ENCODE assay signal across 11 mouse cellular contexts in the genomic region with DNA sequence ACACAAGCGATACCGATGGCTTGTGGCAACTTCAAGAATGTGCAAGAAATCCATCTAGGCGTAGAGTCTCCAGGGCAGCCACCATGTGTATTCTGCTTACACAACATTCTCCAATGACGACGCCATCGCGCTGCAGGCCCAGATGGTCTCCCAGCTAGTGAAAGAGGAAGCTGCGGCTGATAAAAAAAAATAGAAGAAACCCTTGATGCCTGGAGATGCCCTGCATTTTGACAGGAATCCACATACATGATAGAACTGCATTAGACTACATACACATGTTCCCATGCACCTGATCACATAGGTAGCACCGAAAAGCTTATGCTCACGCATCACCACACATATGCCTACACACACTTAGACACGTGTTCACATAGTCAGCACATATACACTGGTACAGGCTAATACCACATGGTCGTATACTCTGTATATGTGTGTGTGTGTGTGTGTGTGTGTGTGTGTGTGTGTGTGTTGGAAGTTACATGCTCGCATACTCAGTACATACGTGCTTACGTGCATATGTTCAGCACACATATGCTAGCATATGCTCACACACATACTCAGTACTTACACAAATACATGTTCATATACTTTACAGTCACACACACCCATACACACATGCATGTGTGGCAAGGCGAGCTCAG. TPM values are rescaled to one million over a fixed set of nuclear protein-coding genes. Genes with fewer than 3 reads are reported as not detected.
DNase-seq lines count a peak whose midpoint lies in the region; ATAC-seq and TF ChIP-seq lines count a peak whose summit lies in the region.
"Had no signal": no experiment of that assay in that cellular context is flagged by ENCODE, and none has a peak within 500 bp of the region (broad histone marks: within the 10 kb centered on the region; RNA-seq: fewer than 3 reads in every experiment).

No protein-coding gene starts in this region.

- no peaks in the 10 kb centered on the region for H3K36me3 ChIP-seq in lung, postnatal 0 days (ENCODE audit: insufficient read depth, low read length)
- no peaks in the 10 kb centered on the region for H3K36me3 ChIP-seq in macrophage (ENCODE audit: inconsistent target)
- no peaks in the 10 kb centered on the region for H3K36me3 ChIP-seq in intestine, embryonic 16.5 days (ENCODE audit: control insufficient read depth, insufficient read depth, low read length)
- H3K36me3 ChIP-seq: lung, embryonic 15.5 days had no signal

- DNase-seq in lung, postnatal 0 days (ENCODE audit: low spot score) = peak; percentile 44
- no peak for DNase-seq in lung, postnatal 10 days
- DNase-seq in cerebellum, adult 11-12 months = peak; percentile 75
- DNase-seq in thymus, postnatal 25 days = peak; percentile 60
- no peak for DNase-seq in layer of hippocampus, adult 11-12 months (ENCODE audit: low spot score)
- DNase-seq in layer of hippocampus, postnatal 36 days = no peak
- DNase-seq: kidney, postnatal 14 days had no signal

- no peaks in the 10 kb centered on the region for H3K79me2 ChIP-seq in macrophage (ENCODE audit: inconsistent target)

- TF ChIP-seq CTCF in lung, postnatal 0 days (IDR thresholded peaks at IDR 0.05) = no peak

- H3K9ac ChIP-seq in lung, postnatal 0 days (replicated peaks; ENCODE audit: low read depth) = no peak overlapping the region
- H3K9ac ChIP-seq in intestine, embryonic 16.5 days (ENCODE audit: low read depth, low read length) = no peak overlapping the region
- H3K9ac ChIP-seq: lung, embryonic 15.5 days had no signal

- H3K27me3 ChIP-seq in lung, postnatal 0 days (replicated peaks; ENCODE audit: insufficient read depth, low read length) = no peaks in the 10 kb centered on the region
- H3K27me3 ChIP-seq in intestine, embryonic 16.5 days (replicated peaks; ENCODE audit: control insufficient read depth, insufficient read depth, low read length) = no peaks in the 10 kb centered on the region
- H3K27me3 ChIP-seq: lung, embryonic 15.5 days had no signal

- 88% methylated on average over 16 of the region's 16 CpGs for WGBS in lung, postnatal 0 days
- WGBS in macrophage (ENCODE audit: missing documents) = 19% methylated on average over 9 of the region's 16 CpGs
- WGBS in intestine, embryonic 16.5 days = 88% methylated on average over 16 of the region's 16 CpGs

- no peak overlapping the region for H3K4me2 ChIP-seq in lung, postnatal 0 days (replicated peaks; ENCODE audit: low read depth, low read length)
- no peak overlapping the region for H3K4me2 ChIP-seq in intestine, embryonic 16.5 days (ENCODE audit: low read depth, low read length)
- H3K4me2 ChIP-seq: lung, embryonic 15.5 days had no signal

- H3K27ac ChIP-seq in lung, postnatal 0 days (ENCODE audit: low read length) = no peak overlapping the region
- H3K27ac ChIP-seq in macrophage = peak overlapping the region; percentile 28
- no peak overlapping the region for H3K27ac ChIP-seq in intestine, embryonic 16.5 days (ENCODE audit: low read length)
- H3K27ac ChIP-seq: lung, embryonic 15.5 days had no signal

- H3K4me3 ChIP-seq in lung, postnatal 0 days (ENCODE audit: low read depth, low read length) = no peak overlapping the region
- H3K4me3 ChIP-seq in macrophage (ENCODE audit: inconsistent target) = no peak overlapping the region
- no peak overlapping the region for H3K4me3 ChIP-seq in intestine, embryonic 16.5 days (ENCODE audit: low read length)
- H3K4me3 ChIP-seq: lung, embryonic 15.5 days had no signal

- H3K9me3 ChIP-seq in lung, postnatal 0 days (ENCODE audit: low read length) = no peaks in the 10 kb centered on the region
- H3K9me3 ChIP-seq in intestine, embryonic 16.5 days (ENCODE audit: control insufficient read depth, low read length) = no peaks in the 10 kb centered on the region
- H3K9me3 ChIP-seq: lung, embryonic 15.5 days had no signal

- no peak for TF ChIP-seq EP300 in lung, postnatal 0 days (IDR thresholded peaks at IDR 0.05)

- no peak for ATAC-seq in lung, postnatal 0 days
- ATAC-seq in intestine, embryonic 16.5 days = no peak

- peaks cover 13% of the 10 kb centered on the region; the same call in 1 of the 2 replicates for H3K4me1 ChIP-seq in lung, postnatal 0 days (ENCODE audit: insufficient read depth, low read depth, low read length)
- peaks cover 3% of the 10 kb centered on the region for H3K4me1 ChIP-seq in intestine, embryonic 16.5 days (ENCODE audit: control insufficient read depth, insufficient read depth, low read length)

RNA-seq across cellular contexts. Expression of gene Rasa3, which starts 8.4 kb away (rescaled TPM):
- polyA plus RNA-seq in lung, postnatal 0 days (2015; fragmentation: Nextera tagmentation; extraction: Ambion mirVana) = 28.5 and 28.6 TPM in 2 replicates
- 100 to 1,000 TPM in 19 of 26 experiments, 10 to 100 TPM in 7; 24.5 to 267 (median 142) TPM for total RNA-seq in macrophage (2018; cell fraction: chromatin; rRNA removed)
- 100 to 1,000 TPM in 7 of 26 experiments, 10 to 100 TPM in 19; 56.4 to 109 (median 82.5) TPM for total RNA-seq in macrophage (2018; cell fraction: cytosol; rRNA removed)
- 100 to 1,000 TPM in 12 of 26 experiments, 10 to 100 TPM in 14; 30.1 to 198 (median 99.8) TPM for total RNA-seq in macrophage (2018; cell fraction: nucleus; rRNA removed)
- 72.6 to 95.1 TPM (median 88.3 TPM) in 3 replicates for polyA plus RNA-seq in macrophage (2018)
- total RNA-seq in layer of hippocampus, postnatal 36 days (2021) = 10 to 100 TPM; 62.4 to 69.7 TPM
- polyA plus RNA-seq in intestine, embryonic 16.5 days (2015; fragmentation: Nextera tagmentation; extraction: Ambion mirVana) = 20.7 and 21.3 TPM in 2 replicates

RNA-seq across cellular contexts. Expression of gene Cfap97d2, which starts 19.9 kb away (rescaled TPM):
- polyA plus RNA-seq in lung, postnatal 0 days (2015; fragmentation: Nextera tagmentation; extraction: Ambion mirVana) = 0.81 and 1.1 TPM in 2 replicates
- not detected for total RNA-seq in macrophage (2018; cell fraction: chromatin; rRNA removed)
- not detected for total RNA-seq in macrophage (2018; cell fraction: cytosol; rRNA removed)
- total RNA-seq in macrophage (2018; cell fraction: nucleus; rRNA removed) = not detected
- polyA plus RNA-seq in macrophage (2018) = not detected in 3 replicates
- total RNA-seq in layer of hippocampus, postnatal 36 days (2021) = 1 to 10 TPM; 1.1 to 1.3 TPM
- polyA plus RNA-seq in intestine, embryonic 16.5 days (2015; fragmentation: Nextera tagmentation; extraction: Ambion mirVana) = 0.18 TPM in 1 of 2 replicates, not detected in the other
- total RNA-seq: gastrocnemius, postnatal 4 days had no signal

Comparison
In these comparisons a context has a peak if more than half of its experiments do, and no peak if none do; other contexts are left out.
1. DNase-seq: peak in lung, postnatal 0 days (single experiment), cerebellum, adult 11-12 months (single experiment) and thymus, postnatal 25 days (single experiment); none in lung, postnatal 10 days (single experiment), layer of hippocampus, adult 11-12 months (single experiment) and layer of hippocampus, postnatal 36 days (0 of 2).